8 mouse cellular contexts compared by ENCODE assay signal in the genomic region with DNA sequence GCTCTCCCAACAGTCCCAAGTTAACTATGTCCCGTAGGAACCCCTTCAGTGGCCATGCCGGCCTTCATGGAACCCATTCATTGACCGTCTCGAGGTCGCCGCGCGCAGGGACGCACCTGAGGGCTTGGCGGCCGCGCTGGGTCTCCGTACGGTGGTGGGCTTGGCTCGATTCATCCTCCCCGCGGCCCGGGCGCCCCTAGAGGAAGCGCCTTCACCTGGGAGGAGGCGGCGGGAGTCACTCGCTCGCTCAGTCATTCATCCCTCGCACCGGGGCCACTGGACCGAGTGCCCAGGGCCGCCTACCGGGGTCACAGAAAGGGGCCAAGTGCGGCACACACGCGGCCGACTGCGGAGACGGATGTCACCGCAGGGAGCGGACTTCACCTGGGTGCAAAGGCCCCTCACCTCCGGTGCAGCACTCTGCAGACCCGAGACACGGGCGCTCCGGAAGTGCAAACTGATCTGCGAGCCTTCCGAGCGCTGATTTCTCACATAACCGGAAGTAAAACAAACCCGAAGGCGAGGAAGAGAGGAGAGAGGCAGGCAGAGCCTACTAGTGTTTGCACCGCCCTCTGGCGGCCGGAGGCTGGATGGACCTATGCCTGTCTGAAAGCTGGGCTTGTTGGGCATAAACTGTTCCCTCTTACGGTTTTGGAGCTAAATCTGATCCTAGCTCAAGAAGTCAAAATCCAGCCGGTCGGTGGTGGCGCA. TPM values are rescaled to one million over a fixed set of nuclear protein-coding genes. Genes with fewer than 3 reads are reported as not detected.
DNase-seq lines count a peak whose midpoint lies in the region; ATAC-seq lines count a peak whose summit lies in the region.

Gene Ints1 (minus strand): TSS at position 459 of the 711 bp plus-strand sequence.

- WGBS in heart, embryonic 10.5 days, result under 1% methylated on average over 55 of the region's 55 CpGs
- under 1% methylated on average over 55 of the region's 55 CpGs for WGBS in kidney, embryonic 15.5 days

- peak within 1 kb of the TSS; percentile 88 for H3K9ac ChIP-seq in kidney, embryonic 15.5 days

- H3K27ac ChIP-seq in heart, embryonic 10.5 days, result peak within 1 kb of the TSS; percentile 86
- H3K27ac ChIP-seq in kidney, embryonic 15.5 days, result peak within 1 kb of the TSS; percentile 34; the same call in 1 of the 2 replicates

- peak; percentile 97 to 98 for DNase-seq in B cell, adult 2 months
- DNase-seq in brain, adult 2 months (ENCODE audit: low read depth, low spot score), result peak; percentile 98
- peak; percentile 98 for DNase-seq in heart, embryonic 10.5 days (ENCODE audit: low spot score)
- DNase-seq in liver, result peak; percentile 97
- DNase-seq in spleen, postnatal 4 days (ENCODE audit: low spot score in 2 of 2), result peak; percentile 98 to 99

- ATAC-seq in erythroblast, adult 5-6 weeks (replicated peaks; ENCODE audit: low FRiP score, poor library complexity, severe bottlenecking), result peak; percentile 92
- peak; percentile 92 for ATAC-seq in kidney, embryonic 15.5 days (replicated peaks; ENCODE audit: low FRiP score)
- ATAC-seq in monocyte, adult 5-6 weeks (replicated peaks; ENCODE audit: insufficient number of reproducible peaks, low FRiP score, low TSS enrichment, poor library complexity, severe bottlenecking), result peak; percentile 98

- no peaks in the 10 kb centered on the region for H3K27me3 ChIP-seq in heart, embryonic 10.5 days (ENCODE audit: insufficient read depth, poor library complexity, severe bottlenecking)
- no peaks in the 10 kb centered on the region for H3K27me3 ChIP-seq in kidney, embryonic 15.5 days

- H3K4me1 ChIP-seq in heart, embryonic 10.5 days, result peaks cover 13% of the 10 kb centered on the region
- H3K4me1 ChIP-seq in kidney, embryonic 15.5 days, result peaks cover 14% of the 10 kb centered on the region

- H3K4me2 ChIP-seq in kidney, embryonic 15.5 days, result peak within 1 kb of the TSS; percentile 89

- H3K36me3 ChIP-seq in heart, embryonic 10.5 days, result peaks cover 38% of the 10 kb centered on the region
- H3K36me3 ChIP-seq in kidney, embryonic 15.5 days, result peaks cover 38% of the 10 kb centered on the region

- peak within 1 kb of the TSS; percentile 99 for H3K4me3 ChIP-seq in heart, embryonic 10.5 days
- H3K4me3 ChIP-seq in kidney, embryonic 15.5 days (replicated peaks), result peak within 1 kb of the TSS; percentile 100

- no peaks in the 10 kb centered on the region for H3K9me3 ChIP-seq in heart, embryonic 10.5 days
- H3K9me3 ChIP-seq in kidney, embryonic 15.5 days (replicated peaks), result no peaks in the 10 kb centered on the region

RNA-seq across cellular contexts. Expression of gene Ints1, which starts in this region (rescaled TPM):
- total RNA-seq in erythroblast, adult 5-6 weeks (2015; ENCODE audit: low replicate concordance), result 21.3 and 30.7 TPM in 2 replicates
- 10.9 and 28.0 TPM in 2 replicates for total RNA-seq in erythroblast, adult 5-6 weeks (2017; ENCODE audit: low replicate concordance)
- 30.3 and 31.3 TPM in 2 replicates for polyA plus RNA-seq in heart, embryonic 10.5 days (2016; fragmentation: Nextera tagmentation; extraction: Ambion mirVana)
- polyA plus RNA-seq in kidney, embryonic 15.5 days (2015; fragmentation: Nextera tagmentation; extraction: Ambion mirVana), result 26.1 and 27.7 TPM in 2 replicates
- 28.1 to 36.6 TPM (median 32.7 TPM) in 3 replicates for total RNA-seq in monocyte, adult 5-6 weeks (2017)

Comparison
In these comparisons a context has a peak if more than half of its experiments do, and no peak if none do; other contexts are left out.
1. Peak in every context shown above with its lines: DNase-seq, ATAC-seq, H3K4me3 ChIP-seq and H3K27ac ChIP-seq.